Mouse (Mus musculus) skeletal muscle tissue, adult 2 months (tissue): Measurements from ENCODE around the gene Defa33.
"Not testable (repeated sequence)": the region's sequence is repeated elsewhere in the genome, so short reads cannot be mapped to it uniquely, and the experiment has no call there.

Experiments
- DNase-seq: peaks from one replicate; pipeline ENCODE4 v3.0.0-alpha.2; 2012; ENCODE audit warnings: low read depth, low spot score

Gene Defa33

GRCm38 (mm10) chr8:21391511-21391910 is at the start of gene Defa33:
Gene Defa33, plus strand, starts transcription at chr8:21391811.
- not testable (repeated sequence) for DNase-seq

DNA sequence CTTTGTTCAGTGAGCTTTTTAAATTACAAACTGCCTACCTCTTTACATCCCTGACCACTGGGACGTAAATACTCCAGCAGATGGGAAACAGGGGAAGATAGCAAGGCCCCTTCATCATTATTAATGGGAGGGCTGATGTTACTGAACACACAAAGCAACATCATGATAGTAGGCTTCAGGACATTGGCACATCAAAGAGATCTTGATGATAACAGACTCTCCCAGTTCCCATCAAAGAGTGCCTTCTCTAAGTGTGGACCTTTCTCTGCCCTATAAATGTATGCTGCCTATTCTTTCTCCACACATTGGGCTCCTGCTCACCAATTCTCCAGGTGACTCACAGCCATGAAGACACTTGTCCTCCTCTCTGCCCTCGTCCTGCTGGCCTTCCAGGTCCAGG is 13.4 kb upstream of the Defa33 start, which contains the start of gene Defa2:
Defa2 (plus strand) TSS at position 301 of the 400 bp plus-strand sequence.
- DNase-seq: not testable (repeated sequence)

GRCm38 (mm10) chr8:21427111-21427510 is 35.5 kb downstream of the Defa33 start, which contains the start of gene Defa36:
Gene Defa36, plus strand, starts transcription at chr8:21427411.
- not testable (repeated sequence) for DNase-seq
